Mouse (Mus musculus): Measurements from ENCODE around the gene Wdsub1. TPM values are rescaled to one million over a fixed set of nuclear protein-coding genes. Genes with fewer than 3 reads are reported as not detected.
A peak's percentile ranks its signal among the peaks of the same experiment; 100 is the strongest.

The Wdsub1 gene
- polyA plus RNA-seq, 1 experiment = 31.1 TPM

GRCm38 (mm10) chr2:59841189-59841939 is 41.0 kb downstream of the Wdsub1 start:
- Histone ChIP-seq H3ac (ENCODE audit: control insufficient read depth, insufficient read length) (no peak overlapping the region), H3K79me2 (ENCODE audit: control insufficient read depth, insufficient read depth) (no peaks in the 10 kb centered on the region), H3K4me3 (no peak overlapping the region), H3K27me3 (ENCODE audit: control insufficient read depth, insufficient read depth, insufficient read length) (no peaks in the 10 kb centered on the region), H3K36me3 (ENCODE audit: control insufficient read depth, insufficient read depth) (peaks cover 44% of the 10 kb centered on the region), H3K4me2 (ENCODE audit: low read depth) (peak overlapping the region; percentile 32)
- no peak for TF ChIP-seq POLR2A (IDR thresholded peaks at IDR 0.05; ENCODE audit: insufficient read length, low read depth)
- peak in 2 of 3 experiments; percentile 21 to 34 for TF ChIP-seq MYOD1 (IDR thresholded peaks at IDR 0.05; ENCODE audit: control insufficient read depth in 1 of 3, insufficient read length in 2 of 3, low read depth in 2 of 3)

- Histone ChIP-seq H3K4me2 (ENCODE audit: low read depth) (no peak overlapping the region), H3K4me3 (no peak overlapping the region), H3K79me2 (ENCODE audit: control insufficient read depth, insufficient read depth) (no peaks in the 10 kb centered on the region), H3K27me3 (ENCODE audit: control insufficient read depth, insufficient read depth, insufficient read length) (no peaks in the 10 kb centered on the region), H3ac (ENCODE audit: control insufficient read depth, insufficient read length) (no peak overlapping the region), H3K36me3 (ENCODE audit: control insufficient read depth, insufficient read depth) (peaks cover 49% of the 10 kb centered on the region)
- TF ChIP-seq E2F4 (IDR thresholded peaks at IDR 0.05; ENCODE audit: insufficient read depth) (no peak), TCF12 (IDR thresholded peaks at IDR 0.05; ENCODE audit: insufficient read depth, poor library complexity, severe bottlenecking) (no peak), POLR2AphosphoS2 (IDR thresholded peaks at IDR 0.05; ENCODE audit: insufficient read length, low read depth) (no peak), REST (IDR thresholded peaks at IDR 0.05; ENCODE audit: insufficient read depth, insufficient read length) (no peak), CEBPB (IDR thresholded peaks at IDR 0.05; ENCODE audit: insufficient read depth, poor library complexity, severe bottlenecking) (no peak), USF1 (IDR thresholded peaks at IDR 0.05; ENCODE audit: low read depth) (no peak), MYOG (IDR thresholded peaks at IDR 0.05; ENCODE audit: control insufficient read depth in 1 of 3, insufficient read depth in 1 of 3, insufficient read length in 2 of 3, low read depth in 2 of 3) (no peak), MYOD1 (IDR thresholded peaks at IDR 0.05; ENCODE audit: control insufficient read depth in 1 of 3, insufficient read length in 2 of 3, low read depth in 2 of 3) (no peak), POLR2A (IDR thresholded peaks at IDR 0.05; ENCODE audit: insufficient read length, low read depth) (no peak), TCF3 (IDR thresholded peaks at IDR 0.05; ENCODE audit: insufficient read length, low read depth) (no peak), SRF (IDR thresholded peaks at IDR 0.05; ENCODE audit: control insufficient read depth, insufficient read length, low read depth) (no peak), MAX (IDR thresholded peaks at IDR 0.05; ENCODE audit: low read depth) (no peak)
These were observed 42.2 kb downstream of the Wdsub1 start for GRCm38 (mm10) chr2:59840191-59840590.

GRCm38 (mm10) chr2:59839755-59840154 is 42.6 kb downstream of the Wdsub1 start:
- no peak for TF ChIP-seq MYOG (IDR thresholded peaks at IDR 0.05; ENCODE audit: control insufficient read depth in 1 of 3, insufficient read depth in 1 of 3, insufficient read length in 2 of 3, low read depth in 2 of 3)
- no peak for TF ChIP-seq REST (IDR thresholded peaks at IDR 0.05; ENCODE audit: insufficient read depth, insufficient read length)
- no peak for TF ChIP-seq MYOD1 (IDR thresholded peaks at IDR 0.05; ENCODE audit: control insufficient read depth in 1 of 3, insufficient read length in 2 of 3, low read depth in 2 of 3)
- TF ChIP-seq POLR2A (IDR thresholded peaks at IDR 0.05; ENCODE audit: insufficient read length, low read depth) = no peak
- no peak for TF ChIP-seq CEBPB (IDR thresholded peaks at IDR 0.05; ENCODE audit: insufficient read depth, poor library complexity, severe bottlenecking)
- no peak for TF ChIP-seq SRF (IDR thresholded peaks at IDR 0.05; ENCODE audit: control insufficient read depth, insufficient read length, low read depth)
- H3K4me2 ChIP-seq (ENCODE audit: low read depth) = no peak overlapping the region
- H3K27me3 ChIP-seq (ENCODE audit: control insufficient read depth, insufficient read depth, insufficient read length) = no peaks in the 10 kb centered on the region
- H3ac ChIP-seq (ENCODE audit: control insufficient read depth, insufficient read length) = no peak overlapping the region
- H3K79me2 ChIP-seq (ENCODE audit: control insufficient read depth, insufficient read depth) = no peaks in the 10 kb centered on the region
- peaks cover 54% of the 10 kb centered on the region for H3K36me3 ChIP-seq (ENCODE audit: control insufficient read depth, insufficient read depth)
- no peak overlapping the region for H3K4me3 ChIP-seq

- Histone ChIP-seq H3K4me3 (no peak overlapping the region), H3K36me3 (ENCODE audit: control insufficient read depth, insufficient read depth) (peaks cover 56% of the 10 kb centered on the region), H3K27me3 (ENCODE audit: control insufficient read depth, insufficient read depth, insufficient read length) (no peaks in the 10 kb centered on the region), H3K4me2 (ENCODE audit: low read depth) (no peak overlapping the region), H3ac (ENCODE audit: control insufficient read depth, insufficient read length) (no peak overlapping the region), H3K79me2 (ENCODE audit: control insufficient read depth, insufficient read depth) (no peaks in the 10 kb centered on the region)
- TF ChIP-seq USF1 (IDR thresholded peaks at IDR 0.05; ENCODE audit: low read depth) = no peak
- TF ChIP-seq MAX (IDR thresholded peaks at IDR 0.05; ENCODE audit: low read depth) = no peak
- no peak for TF ChIP-seq MYOG (IDR thresholded peaks at IDR 0.05; ENCODE audit: control insufficient read depth in 1 of 3, insufficient read depth in 1 of 3, insufficient read length in 2 of 3, low read depth in 2 of 3)
- no peak for TF ChIP-seq POLR2AphosphoS2 (IDR thresholded peaks at IDR 0.05; ENCODE audit: insufficient read length, low read depth)
- no peak for TF ChIP-seq TCF12 (IDR thresholded peaks at IDR 0.05; ENCODE audit: insufficient read depth, poor library complexity, severe bottlenecking)
- TF ChIP-seq MYOD1 (IDR thresholded peaks at IDR 0.05; ENCODE audit: control insufficient read depth in 1 of 3, insufficient read length in 2 of 3, low read depth in 2 of 3) = no peak
- no peak for TF ChIP-seq CEBPB (IDR thresholded peaks at IDR 0.05; ENCODE audit: insufficient read depth, poor library complexity, severe bottlenecking)
- TF ChIP-seq E2F4 (IDR thresholded peaks at IDR 0.05; ENCODE audit: insufficient read depth) = no peak
- TF ChIP-seq REST (IDR thresholded peaks at IDR 0.05; ENCODE audit: insufficient read depth, insufficient read length) = no peak
- TF ChIP-seq SRF (IDR thresholded peaks at IDR 0.05; ENCODE audit: control insufficient read depth, insufficient read length, low read depth) = no peak
- no peak for TF ChIP-seq TCF3 (IDR thresholded peaks at IDR 0.05; ENCODE audit: insufficient read length, low read depth)
- no peak for TF ChIP-seq POLR2A (IDR thresholded peaks at IDR 0.05; ENCODE audit: insufficient read length, low read depth)
These were observed 43.6 kb downstream of the Wdsub1 start for GRCm38 (mm10) chr2:59838825-59839224.

- Histone ChIP-seq H3K27me3 (ENCODE audit: control insufficient read depth, insufficient read depth, insufficient read length) (no peaks in the 10 kb centered on the region), H3K4me3 (no peak overlapping the region), H3K79me2 (ENCODE audit: control insufficient read depth, insufficient read depth) (no peaks in the 10 kb centered on the region), H3K4me2 (ENCODE audit: low read depth) (no peak overlapping the region), H3K36me3 (ENCODE audit: control insufficient read depth, insufficient read depth) (peaks cover 28% of the 10 kb centered on the region), H3ac (ENCODE audit: control insufficient read depth, insufficient read length) (no peak overlapping the region)
- TF ChIP-seq CEBPB (IDR thresholded peaks at IDR 0.05; ENCODE audit: insufficient read depth, poor library complexity, severe bottlenecking) (no peak), POLR2AphosphoS2 (IDR thresholded peaks at IDR 0.05; ENCODE audit: insufficient read length, low read depth) (no peak), USF1 (IDR thresholded peaks at IDR 0.05; ENCODE audit: low read depth) (no peak), E2F4 (IDR thresholded peaks at IDR 0.05; ENCODE audit: insufficient read depth) (no peak), SRF (IDR thresholded peaks at IDR 0.05; ENCODE audit: control insufficient read depth, insufficient read length, low read depth) (no peak)
These were observed 50.6 kb downstream of the Wdsub1 start for GRCm38 (mm10) chr2:59831831-59832230.

Data from myocyte (in vitro differentiated cells).